Mouse (Mus musculus) stomach, postnatal 0 days (tissue): ENCODE measurements at regions not wholly inside any gene's neighbourhood (a gene's known extent, or its start where the extent isn't known, plus 50 kb on each side); places are given as distances from the start of the nearest gene placed in this dataset.

Source experiments
- ATAC-seq: fragments of 200-750 bp; cut with Nextera tagmentation; 2 replicates; pipeline ENCODE4 v1.8.0; 2017; ENCODE audit not compliant: low FRiP score, low TSS enrichment
- DNase-seq: peaks from one replicate; pipeline ENCODE4 v3.0.0-alpha.2; 2016; ENCODE audit warnings: low spot score
- H3K27ac ChIP-seq: fragments of 300-500 bp; sonication (generic); replicated peaks from 2 replicates; pipeline ENCODE4 v1.5.1; 2014; ENCODE audit warnings: mild to moderate bottlenecking, control low read depth
- H3K27me3 ChIP-seq: fragments of 300-500 bp; sonication (generic); 2 replicates; pipeline ENCODE4 v1.6.1; 2014; ENCODE audit warnings: low read length; ENCODE audit not compliant: control insufficient read depth, insufficient read depth
- H3K36me3 ChIP-seq: fragments of 300-500 bp; sonication (generic); 2 replicates; pipeline ENCODE4 v1.6.1; 2014; ENCODE audit warnings: low read length, mixed read lengths; ENCODE audit not compliant: control insufficient read depth, insufficient read depth
- H3K4me1 ChIP-seq: fragments of 300-500 bp; sonication (generic); replicated peaks from 2 replicates; pipeline ENCODE4 v1.6.1; 2014; ENCODE audit warnings: antibody characterized with exemption; ENCODE audit not compliant: control insufficient read depth, insufficient read depth
- H3K4me2 ChIP-seq: fragments of 300-500 bp; sonication (generic); replicated peaks from 2 replicates; pipeline ENCODE4 v1.6.1; 2014; ENCODE audit warnings: low read depth, mild to moderate bottlenecking, control low read depth, moderate library complexity
- H3K4me3 ChIP-seq: fragments of 300-500 bp; sonication (generic); 2 replicates; pipeline ENCODE4 v1.5.1; 2014; ENCODE audit warnings: low read depth, low read length, control low read depth
- H3K9ac ChIP-seq: fragments of 300-500 bp; sonication (generic); 2 replicates; pipeline ENCODE4 v1.6.1; 2014; ENCODE audit warnings: mild to moderate bottlenecking, low read length, control low read depth, mixed read lengths
- H3K9me3 ChIP-seq: fragments of 300-500 bp; sonication (generic); 2 replicates; pipeline ENCODE4 v1.6.1; 2016; ENCODE audit warnings: low read length; ENCODE audit not compliant: control insufficient read depth
- CTCF ChIP-seq: IDR thresholded peaks from 2 replicates; pipeline ENCODE4 v1.5.1; 2016; ENCODE audit warnings: antibody characterized with exemption, low read depth, mild to moderate bottlenecking, moderate library complexity
- EP300 ChIP-seq: optimal IDR thresholded peaks from 2 replicates; pipeline ENCODE3; 2016; ENCODE audit warnings: antibody characterized with exemption
- WGBS: fragments of 180-500 bp; shearing (Covaris S2); extraction: QIAGEN DNeasy Blood & Tissue Kit; methylation state at CpG from one replicate; pipeline ENCODE4 v1.1.7; 2014; 5-methylcytosine and 5-hydroxymethylcytosine counted together

DNA sequence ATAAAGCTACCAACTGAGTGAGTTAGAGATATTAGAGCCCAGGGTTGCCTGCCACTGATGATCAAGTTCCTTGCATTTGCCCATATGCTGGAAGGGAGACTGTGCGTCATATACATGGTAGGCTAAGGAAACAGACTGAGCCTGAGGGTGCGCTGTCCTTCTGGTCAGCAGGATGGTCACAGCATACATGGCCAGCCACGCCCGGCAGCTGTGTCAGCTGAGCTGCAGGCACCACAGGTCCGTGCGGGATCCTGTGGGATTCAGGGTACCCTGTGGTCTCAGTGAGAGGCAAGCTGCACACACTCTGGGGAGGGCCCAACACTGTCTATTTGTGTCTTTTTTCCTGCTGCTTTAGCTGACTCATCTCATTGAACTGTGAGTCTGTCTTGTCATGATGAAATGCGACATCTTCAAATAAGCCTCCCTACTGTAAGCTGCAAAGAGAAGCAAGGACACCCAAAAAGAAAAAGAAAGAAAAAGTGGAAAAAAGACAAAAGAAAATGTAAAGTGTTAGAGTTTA lies 131.3 kb upstream of the Fmo9 start:
- TF ChIP-seq EP300, result no peak

DNA sequence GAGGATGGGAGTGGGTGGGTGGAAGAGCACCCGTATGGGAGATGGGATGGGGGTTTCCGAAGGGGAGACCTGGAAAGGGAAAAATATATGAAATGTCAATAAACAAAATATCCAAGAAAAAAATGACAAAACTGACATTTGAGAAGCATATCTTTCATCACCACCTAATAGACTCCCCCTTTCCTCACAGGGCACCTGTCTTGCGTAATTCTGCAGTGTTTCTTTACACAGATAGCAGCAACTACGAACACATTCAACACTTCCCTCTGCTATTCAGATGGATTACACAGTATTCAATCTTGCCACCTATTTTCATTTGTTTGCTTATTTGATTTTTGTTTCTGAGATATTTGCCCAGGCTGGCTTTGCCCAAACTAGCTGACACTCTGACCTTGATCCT lies 136.3 kb upstream of the Fmo9 start:
- WGBS, result 78% methylated on average over 4 of the region's 4 CpGs
- H3K4me3 ChIP-seq, result no peak overlapping the region
- ATAC-seq, result no peak

More for the DNA sequence above, 131.3 kb upstream of the Fmo9 start:
- 82% methylated on average over 7 of the region's 7 CpGs for WGBS
- H3K27ac ChIP-seq, result no peak overlapping the region
- H3K36me3 ChIP-seq, result no peaks in the 10 kb centered on the region
- H3K9ac ChIP-seq, result no peak overlapping the region
- H3K4me3 ChIP-seq, result no peak overlapping the region
- H3K9me3 ChIP-seq, result no peaks in the 10 kb centered on the region
- no peak overlapping the region for H3K4me2 ChIP-seq
- H3K4me1 ChIP-seq, result no peaks in the 10 kb centered on the region
- no peak for ATAC-seq
- no peak for DNase-seq
- no peaks in the 10 kb centered on the region for H3K27me3 ChIP-seq

DNA sequence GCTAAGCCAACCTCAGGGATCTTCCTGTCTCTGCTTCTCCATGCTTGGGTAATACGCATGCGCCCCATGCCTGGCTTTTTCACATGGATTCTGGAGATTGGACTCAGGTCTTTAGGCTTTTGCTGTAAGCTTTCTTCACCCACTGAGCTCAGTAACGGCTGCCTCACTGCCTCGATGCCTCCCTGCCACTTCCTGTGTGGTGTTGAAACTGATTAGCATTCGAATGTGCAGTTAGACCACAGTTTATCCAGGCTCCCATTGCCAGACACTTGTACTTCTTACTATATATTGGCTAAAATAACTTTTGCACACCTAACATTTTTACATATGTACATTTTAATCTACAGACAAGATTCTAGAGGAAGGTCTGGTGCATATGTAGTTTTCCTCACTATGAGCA lies 137.0 kb upstream of the Fmo9 start:
- no peaks in the 10 kb centered on the region for H3K4me1 ChIP-seq
- WGBS, result 72% methylated on average over 5 of the region's 5 CpGs
- no peak overlapping the region for H3K4me3 ChIP-seq
- H3K36me3 ChIP-seq, result no peaks in the 10 kb centered on the region
- TF ChIP-seq EP300 (no peak), CTCF (no peak)
- H3K4me2 ChIP-seq, result no peak overlapping the region
- DNase-seq (no peak), ATAC-seq (no peak)
- no peaks in the 10 kb centered on the region for H3K9me3 ChIP-seq
- H3K27me3 ChIP-seq, result no peaks in the 10 kb centered on the region
- H3K9ac ChIP-seq, result no peak overlapping the region
- no peak overlapping the region for H3K27ac ChIP-seq

More for the DNA sequence above, 136.3 kb upstream of the Fmo9 start:
- Histone ChIP-seq H3K9ac (no peak overlapping the region), H3K27ac (no peak overlapping the region), H3K4me2 (no peak overlapping the region), H3K27me3 (no peaks in the 10 kb centered on the region), H3K36me3 (no peaks in the 10 kb centered on the region), H3K4me1 (no peaks in the 10 kb centered on the region), H3K9me3 (no peaks in the 10 kb centered on the region)
- TF ChIP-seq CTCF, result no peak
- no peak for DNase-seq

- Histone ChIP-seq H3K4me2 (no peak overlapping the region), H3K9me3 (no peaks in the 10 kb centered on the region), H3K4me3 (no peak overlapping the region), H3K9ac (no peak overlapping the region), H3K4me1 (no peaks in the 10 kb centered on the region), H3K27me3 (no peaks in the 10 kb centered on the region), H3K36me3 (no peaks in the 10 kb centered on the region), H3K27ac (no peak overlapping the region)
- WGBS, result 62% methylated on average over 7 of the region's 7 CpGs
- no peak for DNase-seq
- TF ChIP-seq EP300, result no peak
- no peak for TF ChIP-seq CTCF
- no peak for ATAC-seq
These were observed 137.8 kb upstream of the Fmo9 start for GRCm38 (mm10) chr1:166819420-166819819.

GRCm38 (mm10) chr1:166820050-166820449 lies 138.4 kb upstream of the Fmo9 start:
- H3K9me3 ChIP-seq, result no peaks in the 10 kb centered on the region
- H3K4me2 ChIP-seq, result no peak overlapping the region
- no peak for DNase-seq
- 83% methylated on average over 5 of the region's 5 CpGs for WGBS
- no peak overlapping the region for H3K27ac ChIP-seq
- no peak overlapping the region for H3K9ac ChIP-seq
- no peaks in the 10 kb centered on the region for H3K36me3 ChIP-seq
- TF ChIP-seq EP300 (no peak), CTCF (no peak)
- no peak overlapping the region for H3K4me3 ChIP-seq
- H3K27me3 ChIP-seq, result no peaks in the 10 kb centered on the region
- no peak for ATAC-seq
- no peaks in the 10 kb centered on the region for H3K4me1 ChIP-seq

DNA sequence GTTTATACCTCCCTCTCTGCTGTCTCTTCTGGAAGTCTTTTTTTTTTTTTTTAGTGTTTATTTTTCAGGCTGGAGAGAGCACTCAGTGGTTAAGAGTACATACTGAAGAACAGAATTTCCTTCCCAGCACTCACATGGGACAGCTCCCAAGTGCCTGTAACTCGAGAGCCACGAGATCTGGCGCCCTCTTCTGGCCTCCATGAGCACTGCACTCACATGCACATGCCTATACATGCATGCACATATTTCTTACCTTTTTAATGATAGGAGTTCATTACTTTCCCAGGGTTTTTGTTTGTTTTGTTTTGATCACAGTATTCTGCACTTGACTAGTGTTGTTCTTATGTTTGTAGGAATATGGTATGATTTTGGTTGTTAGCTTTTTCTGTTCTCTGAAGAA lies 139.5 kb upstream of the Fmo9 start:
- DNase-seq, result no peak
- TF ChIP-seq CTCF, result peak; percentile 28; the same call in 1 of the 2 replicates
- TF ChIP-seq EP300, result no peak
- Histone ChIP-seq H3K4me2 (no peak overlapping the region), H3K4me3 (no peak overlapping the region), H3K27me3 (no peaks in the 10 kb centered on the region), H3K4me1 (no peaks in the 10 kb centered on the region), H3K9ac (no peak overlapping the region), H3K27ac (no peak overlapping the region), H3K9me3 (no peaks in the 10 kb centered on the region), H3K36me3 (no peaks in the 10 kb centered on the region)
- 43% methylated on average over 3 of the region's 3 CpGs for WGBS
- ATAC-seq, result no peak
